Mouse (Mus musculus) cerebellum, postnatal 25 days (tissue): ENCODE measurements around the gene Lgr6.

ENCODE experiments used
- DNase-seq, 2 experiments: peaks; one replicate each; pipeline ENCODE4 v3.0.0; 2021; ENCODE audit warnings: mixed read lengths in 2 of 2

The Lgr6 gene

DNA sequence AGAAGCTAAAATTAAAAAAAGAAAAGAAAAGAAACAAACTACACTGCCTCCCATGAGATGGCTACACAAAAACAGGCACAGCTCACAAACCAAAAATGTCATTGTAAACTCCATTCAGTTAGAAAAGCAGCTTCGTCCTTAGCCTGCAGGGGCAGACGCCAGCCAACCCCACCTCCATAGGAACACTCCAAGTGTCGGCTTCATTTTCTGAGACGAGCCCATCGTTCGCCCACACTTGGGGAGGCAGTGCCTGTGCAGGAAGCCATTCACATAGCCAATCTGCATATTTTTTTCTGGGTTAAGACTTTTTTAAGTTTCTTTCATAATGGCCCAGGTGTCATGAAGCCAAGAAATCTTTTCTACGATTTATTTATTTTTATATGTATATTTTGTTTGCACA lies 157.5 kb downstream of the Lgr6 start:
- no peak for DNase-seq

DNA sequence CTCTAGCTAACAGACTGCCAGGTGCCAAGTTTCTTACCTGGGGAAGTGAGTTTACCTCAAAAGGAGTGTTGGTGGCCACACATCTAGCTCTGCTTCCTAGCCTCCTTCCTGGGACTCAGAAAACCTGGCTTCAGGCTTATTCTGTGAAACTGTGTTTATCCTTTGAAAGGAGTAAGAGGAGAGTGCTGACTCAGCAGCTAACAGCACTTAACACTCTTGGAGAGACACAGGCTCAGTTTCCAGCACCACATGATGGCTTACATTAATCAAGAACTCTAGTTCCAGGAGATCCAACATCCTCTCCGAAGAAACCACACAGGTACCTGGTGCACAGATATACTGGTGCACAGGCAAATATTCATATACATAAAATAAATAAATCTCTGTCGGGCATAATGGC lies 162.2 kb downstream of the Lgr6 start:
- DNase-seq: no peak

DNA sequence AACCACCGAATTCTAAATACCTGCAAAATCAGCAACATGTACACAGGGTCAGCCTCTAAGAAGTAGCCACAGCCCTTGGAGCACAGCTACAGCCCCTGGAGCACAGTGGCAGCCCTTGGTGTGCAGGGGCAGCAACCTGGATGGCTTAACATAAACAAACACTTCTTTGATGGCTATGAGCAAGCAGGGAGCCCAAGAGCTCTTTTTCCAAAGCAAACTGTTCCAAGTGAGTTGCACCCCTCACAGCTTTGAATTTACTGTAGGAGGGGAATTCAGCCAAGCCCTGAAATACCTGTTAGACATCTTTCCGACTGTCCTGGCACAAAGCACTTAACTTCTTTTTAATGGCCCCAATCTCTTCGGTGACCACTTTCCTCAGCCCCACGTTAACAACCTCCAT lies 164.2 kb downstream of the Lgr6 start:
- no peak for DNase-seq

DNA sequence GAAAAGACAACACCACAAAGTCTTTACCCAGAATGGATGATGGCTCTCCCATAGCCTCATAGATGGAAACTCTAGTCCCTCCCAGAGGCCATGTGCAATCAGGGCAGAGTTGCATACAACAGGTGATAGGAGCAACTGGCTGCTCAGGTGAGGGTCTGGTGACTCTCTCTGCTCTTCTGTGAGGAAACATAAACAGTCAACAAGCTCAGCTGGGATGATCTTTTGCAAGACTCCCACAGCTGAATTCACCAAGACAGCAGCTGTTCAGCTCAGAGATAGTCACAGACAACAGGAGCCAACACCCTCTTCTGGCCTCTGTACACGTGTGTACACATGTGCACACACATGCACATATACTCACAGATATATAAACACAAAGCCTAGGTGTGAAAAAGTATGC lies 166.8 kb downstream of the Lgr6 start:
- no peak for DNase-seq

DNA sequence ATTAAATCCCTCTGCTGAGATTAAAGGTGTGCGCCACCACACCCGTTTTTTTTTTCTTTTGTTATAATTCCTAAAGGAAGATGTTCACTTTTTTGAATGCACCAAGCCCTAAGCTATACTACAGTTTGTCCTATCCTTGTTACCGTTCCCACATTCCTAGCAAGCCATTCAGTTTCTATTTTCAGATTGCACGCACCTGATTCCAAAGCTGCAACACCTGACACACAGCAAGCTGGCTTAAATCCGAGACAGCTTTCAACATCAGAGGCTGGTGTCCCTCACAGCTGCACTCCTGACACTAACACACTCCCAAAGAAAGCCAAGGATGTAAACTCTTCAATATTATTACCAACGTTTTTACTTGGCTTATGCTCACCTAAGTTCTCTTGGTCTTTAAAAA lies 168.7 kb downstream of the Lgr6 start:
- DNase-seq: no peak
